Mouse (Mus musculus) CH12.LX (cell line): ENCODE measurements around the gene Plekha4.

Source experiments
- CTCF ChIP-seq, 2 experiments: IDR thresholded peaks in 1 of 2; conservative IDR thresholded peaks in 1 of 2; 2 replicates each; pipeline ENCODE4 v1.5.1; 2011 to 2012; ENCODE audit warnings: low read depth in 2 of 2, low read length in 2 of 2, improper control_type of control experiment in 1 of 2, inconsistent platforms in 1 of 2, mild to moderate bottlenecking in 1 of 2, moderate library complexity in 1 of 2
- HCFC1 ChIP-seq: IDR thresholded peaks from 2 replicates; pipeline ENCODE4 v1.6.1; 2012; ENCODE audit warnings: low read depth, mild to moderate bottlenecking, inconsistent platforms, low read length, improper control_type of control experiment
- MYC ChIP-seq: IDR thresholded peaks from 2 replicates; pipeline ENCODE4 v1.6.1; 2011; ENCODE audit warnings: low read depth, mild to moderate bottlenecking, improper control_type of control experiment, low read length
- POLR2A ChIP-seq: IDR thresholded peaks from 2 replicates; pipeline ENCODE4 v1.6.1; 2011; ENCODE audit warnings: low read depth, mild to moderate bottlenecking, improper control_type of control experiment, low read length
- TCF12 ChIP-seq: IDR thresholded peaks from 2 replicates; pipeline ENCODE4 v1.6.1; 2014; ENCODE audit warnings: low read depth, mild to moderate bottlenecking, inconsistent platforms, low read length, improper control_type of control experiment

GRCm38 (mm10) chr7:45587631-45588592 lies 61.8 kb downstream of the Plekha4 start:
- TF ChIP-seq CTCF (conservative IDR thresholded peaks at IDR 0.05 in 1 of 2, IDR thresholded peaks at IDR 0.05 in 1 of 2; ENCODE audit: low read depth in 2 of 2, low read length in 2 of 2) (no peak), MYC (no peak), HCFC1 (no peak), TCF12 (no peak), POLR2A (no peak)
